Mouse (Mus musculus): ENCODE data around the gene Gm44502. TPM values are rescaled to one million over a fixed set of nuclear protein-coding genes. Genes with fewer than 3 reads are reported as not detected.

The Gm44502 gene
- polyA plus RNA-seq, 1 experiment: 0.06 TPM

GRCm38 (mm10) chr15:89453865-89454478 lies 24.5 kb upstream of the Gm44502 start, which contains the start of gene Mapk8ip2:
Mapk8ip2 (plus strand) TSS chr15:89453913.
- Histone ChIP-seq H3K36me3 (ENCODE audit: control insufficient read depth, insufficient read depth) (no peaks in the 10 kb centered on the region), H3K79me2 (ENCODE audit: control insufficient read depth, insufficient read depth) (no peaks in the 10 kb centered on the region), H3K4me3 (ENCODE audit: insufficient read depth, poor library complexity, severe bottlenecking) (no peak within 1 kb of the TSS), H3K79me3 (ENCODE audit: low read depth) (no peaks in the 10 kb centered on the region), H3ac (ENCODE audit: control insufficient read depth, insufficient read length, low read depth) (no peak within 1 kb of the TSS), H3K27me3 (ENCODE audit: control insufficient read depth, insufficient read depth, insufficient read length) (peaks cover 78% of the 10 kb centered on the region)
- no peak for TF ChIP-seq MYOD1 (IDR thresholded peaks at IDR 0.05; ENCODE audit: control insufficient read depth, insufficient read length, low read depth)
- no peak for TF ChIP-seq MAX (IDR thresholded peaks at IDR 0.05)
- no peak for TF ChIP-seq CEBPB (IDR thresholded peaks at IDR 0.05; ENCODE audit: low read depth)
- TF ChIP-seq USF1 (IDR thresholded peaks at IDR 0.05; ENCODE audit: low read depth): no peak
- TF ChIP-seq FOSL1 (IDR thresholded peaks at IDR 0.05; ENCODE audit: insufficient read depth, low read length, poor library complexity, severe bottlenecking): no peak
- no peak for TF ChIP-seq CTCF (IDR thresholded peaks at IDR 0.05; ENCODE audit: control insufficient read depth, insufficient read depth, insufficient read length)
- no peak for TF ChIP-seq MYOG (IDR thresholded peaks at IDR 0.05; ENCODE audit: control insufficient read depth, extremely low read depth, insufficient read length)

- peaks cover 72% of the 10 kb centered on the region for H3K27me3 ChIP-seq (ENCODE audit: control insufficient read depth, insufficient read depth, insufficient read length)
Observed at GRCm38 (mm10) chr15:89452906-89453864, 23.7 kb upstream of the Gm44502 start.

GRCm38 (mm10) chr15:89442486-89443070 lies 13.1 kb upstream of the Gm44502 start:
- Histone ChIP-seq H3ac (ENCODE audit: control insufficient read depth, insufficient read length, low read depth) (no peak overlapping the region), H3K4me3 (ENCODE audit: insufficient read depth, poor library complexity, severe bottlenecking) (no peak overlapping the region), H3K79me3 (ENCODE audit: low read depth) (no peaks in the 10 kb centered on the region), H3K79me2 (ENCODE audit: control insufficient read depth, insufficient read depth) (no peaks in the 10 kb centered on the region), H3K36me3 (ENCODE audit: control insufficient read depth, insufficient read depth) (no peaks in the 10 kb centered on the region), H3K27me3 (ENCODE audit: control insufficient read depth, insufficient read depth, insufficient read length) (peaks cover 4% of the 10 kb centered on the region)
- TF ChIP-seq MAX (IDR thresholded peaks at IDR 0.05) (no peak), FOSL1 (IDR thresholded peaks at IDR 0.05; ENCODE audit: insufficient read depth, low read length, poor library complexity, severe bottlenecking) (no peak), MYOG (IDR thresholded peaks at IDR 0.05; ENCODE audit: control insufficient read depth, extremely low read depth, insufficient read length) (no peak), MYOD1 (IDR thresholded peaks at IDR 0.05; ENCODE audit: control insufficient read depth, insufficient read length, low read depth) (no peak), CEBPB (IDR thresholded peaks at IDR 0.05; ENCODE audit: low read depth) (no peak), CTCF (IDR thresholded peaks at IDR 0.05; ENCODE audit: control insufficient read depth, insufficient read depth, insufficient read length) (no peak), USF1 (IDR thresholded peaks at IDR 0.05; ENCODE audit: low read depth) (no peak)

More at GRCm38 (mm10) chr15:89452906-89453864, 23.7 kb upstream of the Gm44502 start:
- H3ac ChIP-seq (ENCODE audit: control insufficient read depth, insufficient read length, low read depth): no peak overlapping the region
- H3K4me3 ChIP-seq (ENCODE audit: insufficient read depth, poor library complexity, severe bottlenecking): no peak overlapping the region
- TF ChIP-seq MYOG (IDR thresholded peaks at IDR 0.05; ENCODE audit: control insufficient read depth, extremely low read depth, insufficient read length): no peak
- peak; percentile 58 for TF ChIP-seq MAX (IDR thresholded peaks at IDR 0.05)
- H3K79me2 ChIP-seq (ENCODE audit: control insufficient read depth, insufficient read depth): no peaks in the 10 kb centered on the region
- no peaks in the 10 kb centered on the region for H3K79me3 ChIP-seq (ENCODE audit: low read depth)
- H3K36me3 ChIP-seq (ENCODE audit: control insufficient read depth, insufficient read depth): no peaks in the 10 kb centered on the region

- H3K36me3 ChIP-seq (ENCODE audit: control insufficient read depth, insufficient read depth): no peaks in the 10 kb centered on the region
- H3ac ChIP-seq (ENCODE audit: control insufficient read depth, insufficient read length, low read depth): no peak overlapping the region
- H3K27me3 ChIP-seq (ENCODE audit: control insufficient read depth, insufficient read depth, insufficient read length): no peaks in the 10 kb centered on the region
- no peaks in the 10 kb centered on the region for H3K79me3 ChIP-seq (ENCODE audit: low read depth)
- H3K4me3 ChIP-seq (ENCODE audit: insufficient read depth, poor library complexity, severe bottlenecking): no peak overlapping the region
- H3K79me2 ChIP-seq (ENCODE audit: control insufficient read depth, insufficient read depth): no peaks in the 10 kb centered on the region
- TF ChIP-seq MYOG (IDR thresholded peaks at IDR 0.05; ENCODE audit: control insufficient read depth, extremely low read depth, insufficient read length) (no peak), USF1 (IDR thresholded peaks at IDR 0.05; ENCODE audit: low read depth) (no peak), MAX (IDR thresholded peaks at IDR 0.05) (no peak), FOSL1 (IDR thresholded peaks at IDR 0.05; ENCODE audit: insufficient read depth, low read length, poor library complexity, severe bottlenecking) (peak; percentile 50), MYOD1 (IDR thresholded peaks at IDR 0.05; ENCODE audit: control insufficient read depth, insufficient read length, low read depth) (peak; percentile 48), CEBPB (IDR thresholded peaks at IDR 0.05; ENCODE audit: low read depth) (peak; percentile 11), CTCF (IDR thresholded peaks at IDR 0.05; ENCODE audit: control insufficient read depth, insufficient read depth, insufficient read length) (no peak)
Observed at GRCm38 (mm10) chr15:89435878-89436277, 6.4 kb upstream of the Gm44502 start.

- Histone ChIP-seq H3K79me3 (ENCODE audit: low read depth) (no peaks in the 10 kb centered on the region), H3K36me3 (ENCODE audit: control insufficient read depth, insufficient read depth) (no peaks in the 10 kb centered on the region), H3K79me2 (ENCODE audit: control insufficient read depth, insufficient read depth) (peaks cover 3% of the 10 kb centered on the region), H3K4me3 (ENCODE audit: insufficient read depth, poor library complexity, severe bottlenecking) (no peak overlapping the region), H3ac (ENCODE audit: control insufficient read depth, insufficient read length, low read depth) (no peak overlapping the region), H3K27me3 (ENCODE audit: control insufficient read depth, insufficient read depth, insufficient read length) (no peaks in the 10 kb centered on the region)
- TF ChIP-seq MYOD1 (IDR thresholded peaks at IDR 0.05; ENCODE audit: control insufficient read depth, insufficient read length, low read depth): no peak
- TF ChIP-seq MYOG (IDR thresholded peaks at IDR 0.05; ENCODE audit: control insufficient read depth, extremely low read depth, insufficient read length): no peak
- TF ChIP-seq MAX (IDR thresholded peaks at IDR 0.05): no peak
- no peak for TF ChIP-seq FOSL1 (IDR thresholded peaks at IDR 0.05; ENCODE audit: insufficient read depth, low read length, poor library complexity, severe bottlenecking)
- no peak for TF ChIP-seq CEBPB (IDR thresholded peaks at IDR 0.05; ENCODE audit: low read depth)
- TF ChIP-seq CTCF (IDR thresholded peaks at IDR 0.05; ENCODE audit: control insufficient read depth, insufficient read depth, insufficient read length): no peak
- TF ChIP-seq USF1 (IDR thresholded peaks at IDR 0.05; ENCODE audit: low read depth): no peak
Observed at GRCm38 (mm10) chr15:89434136-89434535, 4.6 kb upstream of the Gm44502 start.
